Mouse (Mus musculus) hindbrain, embryonic 10.5 days (tissue): Measurements from ENCODE around the gene Ndufa1. TPM values are rescaled to one million over a fixed set of nuclear protein-coding genes. Genes with fewer than 3 reads are reported as not detected.
A peak's percentile ranks its signal among the peaks of the same experiment; 100 is the strongest.
"Not testable (repeated sequence)": the region's sequence is repeated elsewhere in the genome, so short reads cannot be mapped to it uniquely, and the experiment has no call there.

Experiments used
- DNase-seq: peaks from one replicate; pipeline ENCODE4 v3.0.0-alpha.2; 2017; ENCODE audit warnings: low spot score
- H3K27ac ChIP-seq: fragments of 300-500 bp; sonication (generic); 2 replicates; pipeline ENCODE4 v1.5.1; 2016; ENCODE audit warnings: mild to moderate bottlenecking, moderate library complexity
- H3K27me3 ChIP-seq: fragments of 300-500 bp; sonication (generic); 2 replicates; pipeline ENCODE4 v1.6.1; 2016; ENCODE audit warnings: mild to moderate bottlenecking; ENCODE audit not compliant: poor library complexity, insufficient read depth, severe bottlenecking
- H3K36me3 ChIP-seq: fragments of 300-500 bp; sonication (generic); 2 replicates; pipeline ENCODE4 v1.6.1; 2016; ENCODE audit warnings: mild to moderate bottlenecking, moderate library complexity
- H3K4me1 ChIP-seq: fragments of 300-500 bp; sonication (generic); replicated peaks from 2 replicates; pipeline ENCODE4 v1.6.1; 2016; ENCODE audit warnings: mild to moderate bottlenecking
- H3K4me3 ChIP-seq: fragments of 300-500 bp; sonication (generic); 2 replicates; pipeline ENCODE4 v1.5.1; 2016; ENCODE audit warnings: mild to moderate bottlenecking, moderate library complexity
- H3K9me3 ChIP-seq: fragments of 300-500 bp; sonication (generic); 2 replicates; pipeline ENCODE4 v1.6.1; 2016; ENCODE audit warnings: mild to moderate bottlenecking, moderate library complexity
- WGBS: fragments of 180-500 bp; shearing (Covaris S2); methylation state at CpG from one replicate; pipeline ENCODE4 v1.1.7; 2016; 5-methylcytosine and 5-hydroxymethylcytosine counted together
- polyA plus RNA-seq: library from polyadenylated mRNA; unstranded; fragments of >200 nt; fragmentation: Nextera tagmentation; extraction: Ambion mirVana; gene quantifications from 2 replicates; pipeline ENCODE4 v1.2.1, GENCODE M21; 2016

Ndufa1 gene
- 415 and 490 TPM in 2 replicates for polyA plus RNA-seq

- peaks cover 4% of the 10 kb centered on the region; the same call in 1 of the 2 replicates for H3K36me3 ChIP-seq
- DNase-seq = peak; percentile 79
- H3K9me3 ChIP-seq = peaks cover 4% of the 10 kb centered on the region; the same call in 1 of the 2 replicates
- no peaks in the 10 kb centered on the region for H3K27me3 ChIP-seq
- H3K4me1 ChIP-seq = no peaks in the 10 kb centered on the region
- whole genome bisulfite sequencing = 17% methylated on average over 63 of the region's 63 CpGs
- H3K4me3 ChIP-seq = peak within 1 kb of the TSS; percentile 63
- H3K27ac ChIP-seq = peak within 1 kb of the TSS; percentile 85
Measured at GRCm38 (mm10) chrX:37191105-37191743, at the start of gene Ndufa1, which contains the start of gene Rnf113a1. Gene Ndufa1, minus strand, starts transcription at chrX:37191163. Gene Rnf113a1, plus strand, starts transcription at chrX:37191245.

GRCm38 (mm10) chrX:37222158-37222557 is 31.2 kb upstream of the Ndufa1 start, which contains the start of gene Rhox1:
Gene Rhox1, minus strand, starts transcription at chrX:37222258.
- not testable (repeated sequence) for DNase-seq, H3K27ac ChIP-seq, H3K4me1 ChIP-seq, H3K9me3 ChIP-seq, H3K27me3 ChIP-seq, H3K36me3 ChIP-seq, H3K4me3 ChIP-seq
- WGBS = 77% methylated on average over 1 of the region's 1 CpGs

- no peak for DNase-seq
- 89% methylated on average over 10 of the region's 10 CpGs for WGBS
- H3K4me1 ChIP-seq = no peaks in the 10 kb centered on the region
- no peaks in the 10 kb centered on the region for H3K36me3 ChIP-seq
- H3K27ac ChIP-seq = no peak within 1 kb of the TSS
- H3K4me3 ChIP-seq = no peak within 1 kb of the TSS
- no peaks in the 10 kb centered on the region for H3K27me3 ChIP-seq
- no peaks in the 10 kb centered on the region for H3K9me3 ChIP-seq
Measured at GRCm38 (mm10) chrX:37210941-37211340, 20.0 kb upstream of the Ndufa1 start, which contains the start of gene Gm9. Gene Gm9, minus strand, starts transcription at chrX:37211041.

GRCm38 (mm10) chrX:37198676-37199075 is 7.7 kb upstream of the Ndufa1 start:
- 59% methylated on average over 8 of the region's 8 CpGs for WGBS
- no peak overlapping the region for H3K27ac ChIP-seq
- H3K9me3 ChIP-seq = no peaks in the 10 kb centered on the region
- H3K4me3 ChIP-seq = no peak overlapping the region
- no peaks in the 10 kb centered on the region for H3K4me1 ChIP-seq
- no peaks in the 10 kb centered on the region for H3K27me3 ChIP-seq
- no peaks in the 10 kb centered on the region for H3K36me3 ChIP-seq
- no peak for DNase-seq

- Histone ChIP-seq H3K27ac (peak overlapping the region; percentile 85), H3K4me1 (no peaks in the 10 kb centered on the region), H3K4me3 (peak overlapping the region; percentile 63), H3K9me3 (peaks cover 4% of the 10 kb centered on the region; the same call in 1 of the 2 replicates), H3K36me3 (peaks cover 3% of the 10 kb centered on the region; the same call in 1 of the 2 replicates), H3K27me3 (no peaks in the 10 kb centered on the region)
- no peak for DNase-seq
- WGBS = 31% methylated on average over 28 of the region's 28 CpGs
Measured at GRCm38 (mm10) chrX:37191744-37192379, 899 bp upstream of the Ndufa1 start.

- WGBS = 19% methylated on average over 20 of the region's 20 CpGs
- Histone ChIP-seq H3K36me3 (peaks cover 4% of the 10 kb centered on the region; the same call in 1 of the 2 replicates), H3K27me3 (no peaks in the 10 kb centered on the region), H3K4me1 (no peaks in the 10 kb centered on the region), H3K27ac (peak overlapping the region; percentile 85), H3K4me3 (peak overlapping the region; percentile 63), H3K9me3 (peaks cover 4% of the 10 kb centered on the region; the same call in 1 of the 2 replicates)
- DNase-seq = no peak
Measured at GRCm38 (mm10) chrX:37190755-37191104, 233 bp downstream of the Ndufa1 start.

- H3K4me1 ChIP-seq, H3K27me3 ChIP-seq, H3K4me3 ChIP-seq, H3K9me3 ChIP-seq, H3K27ac ChIP-seq, H3K36me3 ChIP-seq, DNase-seq: not testable (repeated sequence)
- 78% methylated on average over 8 of the region's 8 CpGs for WGBS
Measured at GRCm38 (mm10) chrX:37184401-37184800, 6.6 kb downstream of the Ndufa1 start.

- Histone ChIP-seq H3K27ac (no peak within 1 kb of the TSS), H3K27me3 (no peaks in the 10 kb centered on the region), H3K36me3 (no peaks in the 10 kb centered on the region), H3K4me1 (no peaks in the 10 kb centered on the region), H3K9me3 (no peaks in the 10 kb centered on the region), H3K4me3 (no peak within 1 kb of the TSS)
- WGBS = 35% methylated on average over 5 of the region's 5 CpGs
- DNase-seq = peak; percentile 6
Measured at GRCm38 (mm10) chrX:37168742-37169141, 22.2 kb downstream of the Ndufa1 start, which contains the start of gene Akap14. Gene Akap14, minus strand, starts transcription at chrX:37168842.

- peaks cover 4% of the 10 kb centered on the region for H3K27me3 ChIP-seq
- no peaks in the 10 kb centered on the region for H3K9me3 ChIP-seq
- no peak overlapping the region for H3K27ac ChIP-seq
- no peaks in the 10 kb centered on the region for H3K4me1 ChIP-seq
- WGBS = 34% methylated on average over 3 of the region's 3 CpGs
- H3K36me3 ChIP-seq = 0 out of 2 replicates have a peak, but pooled peaks cover 3% of the 10 kb centered on the region
- H3K4me3 ChIP-seq = no peak overlapping the region
- DNase-seq = peak; percentile 23
Measured at GRCm38 (mm10) chrX:37167085-37167484, 23.9 kb downstream of the Ndufa1 start.

GRCm38 (mm10) chrX:37163115-37163514 is 27.8 kb downstream of the Ndufa1 start:
- WGBS = 75% methylated on average over 18 of the region's 18 CpGs
- no peaks in the 10 kb centered on the region for H3K4me1 ChIP-seq
- DNase-seq = no peak
- no peak overlapping the region for H3K4me3 ChIP-seq
- no peaks in the 10 kb centered on the region for H3K9me3 ChIP-seq
- H3K36me3 ChIP-seq = 0 out of 2 replicates have a peak, but pooled peaks cover 3% of the 10 kb centered on the region
- peaks cover 4% of the 10 kb centered on the region for H3K27me3 ChIP-seq
- H3K27ac ChIP-seq = no peak overlapping the region

- peaks cover 4% of the 10 kb centered on the region for H3K27me3 ChIP-seq
- no peak overlapping the region for H3K4me3 ChIP-seq
- no peak overlapping the region for H3K27ac ChIP-seq
- peaks cover 6% of the 10 kb centered on the region for H3K36me3 ChIP-seq
- H3K4me1 ChIP-seq = no peaks in the 10 kb centered on the region
- no peaks in the 10 kb centered on the region for H3K9me3 ChIP-seq
- 77% methylated on average over 10 of the region's 10 CpGs for whole genome bisulfite sequencing
- DNase-seq = no peak
Measured at GRCm38 (mm10) chrX:37161169-37161568, 29.8 kb downstream of the Ndufa1 start.

- Histone ChIP-seq H3K4me1 (no peaks in the 10 kb centered on the region), H3K4me3 (no peak overlapping the region), H3K36me3 (peaks cover 31% of the 10 kb centered on the region), H3K27ac (no peak overlapping the region), H3K9me3 (no peaks in the 10 kb centered on the region), H3K27me3 (no peaks in the 10 kb centered on the region)
- DNase-seq = no peak
- 57% methylated on average over 4 of the region's 4 CpGs for WGBS
Measured at GRCm38 (mm10) chrX:37157839-37158238, 33.1 kb downstream of the Ndufa1 start.

- no peaks in the 10 kb centered on the region for H3K4me1 ChIP-seq
- peaks cover 58% of the 10 kb centered on the region for H3K36me3 ChIP-seq
- no peak overlapping the region for H3K4me3 ChIP-seq
- no peak overlapping the region for H3K27ac ChIP-seq
- no peaks in the 10 kb centered on the region for H3K9me3 ChIP-seq
- WGBS = 91% methylated on average over 2 of the region's 2 CpGs
- peak; percentile 8 for DNase-seq
- no peaks in the 10 kb centered on the region for H3K27me3 ChIP-seq
Measured at GRCm38 (mm10) chrX:37144954-37145353, 46.0 kb downstream of the Ndufa1 start.
